Mouse (Mus musculus) adrenal gland, adult 2 months (tissue): ENCODE measurements around the gene Il13ra1. TPM values are rescaled to one million over a fixed set of nuclear protein-coding genes. Genes with fewer than 3 reads are reported as not detected.
A peak's percentile ranks its signal among the peaks of the same experiment; 100 is the strongest.

ENCODE experiments used
- DNase-seq: peaks from one replicate; pipeline ENCODE4 v3.0.0; 2021
- polyA plus RNA-seq: library from polyadenylated mRNA; depleted of rRNA; stranded (reverse); fragments of >200 nt; gene quantifications from 2 replicates; pipeline ENCODE4 v1.2.3, GENCODE M21; 2012; rRNA removed
- total RNA-seq, 2 experiments: library from RNA; stranded (reverse); gene quantifications; 2 replicates each; pipeline ENCODE4 v1.2.3; 2021

Gene Il13ra1
- total and polyA plus RNA-seq, 3 experiments, result 2.9 to 17.3 (median 7.8) TPM

- peak; percentile 41 for DNase-seq
Measured at GRCm38 (mm10) chrX:36195736-36196525, 84.0 kb downstream of the Il13ra1 start, which contains the start of gene Zcchc12. TSS of gene Zcchc12 (plus strand) at chrX:36195904.

GRCm38 (mm10) chrX:36209554-36209953 is 97.6 kb downstream of the Il13ra1 start:
- no peak for DNase-seq

GRCm38 (mm10) chrX:36211216-36211615 is 99.3 kb downstream of the Il13ra1 start:
- DNase-seq, result no peak

Other genes with a start within 250 kb of the Il13ra1 start
- 1 to 10 TPM; 4.6 to 7.1 TPM for gene Dock11, start 223.3 kb upstream of the Il13ra1 start, total RNA-seq
- 0.20 and 0.30 TPM in 2 replicates for gene Dock11, start 223.3 kb upstream of the Il13ra1 start, polyA plus RNA-seq
- 1 to 10 TPM; 3.3 to 6.6 TPM for gene Zcchc12, start 83.8 kb downstream of the Il13ra1 start, total RNA-seq
- 0.34 and 0.40 TPM in 2 replicates for gene Zcchc12, start 83.8 kb downstream of the Il13ra1 start, polyA plus RNA-seq
- gene Lonrf3, start 216.2 kb downstream of the Il13ra1 start, total RNA-seq, result 1 to 10 TPM; 2.1 to 8.1 TPM
- 4.8 and 6.2 TPM in 2 replicates for gene Lonrf3, start 216.2 kb downstream of the Il13ra1 start, polyA plus RNA-seq